Mouse (Mus musculus) heart, embryonic 16.5 days (tissue): ENCODE measurements at regions not wholly inside any gene's neighbourhood (a gene's known extent, or its start where the extent isn't known, plus 50 kb on each side); places are given as distances from the start of the nearest gene placed in this dataset.

Experiments
- ATAC-seq: fragments of 200-750 bp; cut with Nextera tagmentation; replicated peaks from 2 replicates; pipeline ENCODE4 v1.8.0; 2017; ENCODE audit warnings: moderate number of reproducible peaks; ENCODE audit not compliant: insufficient read depth, low FRiP score; ENCODE audit errors: extremely low read depth
- H3K27ac ChIP-seq: fragments of 300-500 bp; sonication (generic); 2 replicates; pipeline ENCODE4 v1.5.1; 2014; ENCODE audit warnings: mild to moderate bottlenecking, low read length, control low read depth, moderate library complexity
- H3K27me3 ChIP-seq: fragments of 300-500 bp; sonication (generic); 2 replicates; pipeline ENCODE4 v1.6.1; 2014; ENCODE audit warnings: low read length, mixed read lengths; ENCODE audit not compliant: control insufficient read depth, insufficient read depth
- H3K36me3 ChIP-seq: fragments of 300-500 bp; sonication (generic); 2 replicates; pipeline ENCODE4 v1.6.1; 2014; ENCODE audit not compliant: control insufficient read depth, insufficient read depth
- H3K4me1 ChIP-seq: fragments of 300-500 bp; sonication (generic); 2 replicates; pipeline ENCODE4 v1.6.1; 2014; ENCODE audit warnings: low read length, mixed read lengths; ENCODE audit not compliant: control insufficient read depth, insufficient read depth
- H3K4me2 ChIP-seq: fragments of 300-500 bp; sonication (generic); 2 replicates; pipeline ENCODE4 v1.6.1; 2014; ENCODE audit warnings: low read depth, mild to moderate bottlenecking, control low read depth, low read length
- H3K4me3 ChIP-seq: fragments of 300-500 bp; sonication (generic); 2 replicates; pipeline ENCODE4 v1.5.1; 2014; ENCODE audit warnings: mild to moderate bottlenecking, control low read depth, low read length
- H3K9ac ChIP-seq: fragments of 300-500 bp; sonication (generic); 2 replicates; pipeline ENCODE4 v1.6.1; 2014; ENCODE audit warnings: low read length, control low read depth
- H3K9me3 ChIP-seq: fragments of 300-500 bp; sonication (generic); replicated peaks from 2 replicates; pipeline ENCODE4 v1.6.1; 2016; ENCODE audit warnings: low read length; ENCODE audit not compliant: control insufficient read depth
- WGBS: fragments of 180-500 bp; shearing (Covaris S2); extraction: QIAGEN DNeasy Blood & Tissue Kit; methylation state at CpG from one replicate; pipeline ENCODE4 v1.1.7; 2014; 5-methylcytosine and 5-hydroxymethylcytosine counted together

DNA sequence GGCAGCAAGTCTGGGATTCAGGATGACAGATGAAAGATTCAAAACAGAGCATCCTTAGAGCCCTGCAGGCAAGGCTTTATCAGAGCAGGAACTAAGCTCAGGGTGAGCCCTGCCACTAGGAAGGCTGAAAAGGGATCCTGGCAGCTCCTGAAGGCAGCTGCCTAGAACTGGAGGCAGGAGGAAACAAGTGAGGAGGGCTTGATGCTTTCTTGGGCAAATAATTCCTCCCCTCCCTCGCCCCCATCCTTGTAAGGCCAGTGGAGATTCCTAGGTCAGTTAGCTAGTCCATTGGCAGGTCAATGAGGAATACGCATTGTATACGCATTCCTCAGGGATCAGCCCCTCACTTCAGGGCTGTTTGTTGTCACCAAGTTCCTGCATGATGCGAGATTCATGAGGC is 54.1 kb upstream of the March10 start:
- H3K4me1 ChIP-seq, result peaks cover 35% of the 10 kb centered on the region
- no peaks in the 10 kb centered on the region for H3K9me3 ChIP-seq
- H3K9ac ChIP-seq, result no peak overlapping the region
- WGBS, result 51% methylated on average over 4 of the region's 4 CpGs
- no peak overlapping the region for H3K4me2 ChIP-seq
- H3K4me3 ChIP-seq, result no peak overlapping the region
- no peaks in the 10 kb centered on the region for H3K36me3 ChIP-seq
- no peak overlapping the region for H3K27ac ChIP-seq
- no peak for ATAC-seq
- no peaks in the 10 kb centered on the region for H3K27me3 ChIP-seq

DNA sequence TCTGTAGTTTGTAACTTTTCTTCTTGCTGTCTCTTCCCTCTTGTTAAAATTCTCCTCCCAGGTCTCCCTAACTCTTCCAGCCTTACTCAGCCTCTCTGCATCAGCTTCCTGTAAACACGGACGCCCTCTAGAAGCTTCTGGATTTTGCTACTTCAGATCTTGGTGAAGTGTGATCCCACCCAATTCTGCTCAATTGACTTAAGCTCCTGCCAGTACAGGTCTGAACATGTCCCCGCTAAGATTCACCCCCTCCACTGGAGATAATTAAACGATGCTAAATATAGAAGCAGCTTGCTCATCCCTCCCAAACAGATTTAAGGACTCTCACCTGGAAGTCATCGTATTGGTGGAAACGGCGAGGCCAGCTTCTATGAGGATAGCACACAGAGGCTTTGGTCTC is 53.5 kb upstream of the March10 start:
- Histone ChIP-seq H3K4me1 (peaks cover 40% of the 10 kb centered on the region), H3K36me3 (no peaks in the 10 kb centered on the region), H3K4me3 (no peak overlapping the region), H3K4me2 (no peak overlapping the region), H3K27ac (no peak overlapping the region), H3K27me3 (no peaks in the 10 kb centered on the region), H3K9ac (no peak overlapping the region), H3K9me3 (no peaks in the 10 kb centered on the region)
- ATAC-seq, result no peak
- 39% methylated on average over 7 of the region's 7 CpGs for WGBS

DNA sequence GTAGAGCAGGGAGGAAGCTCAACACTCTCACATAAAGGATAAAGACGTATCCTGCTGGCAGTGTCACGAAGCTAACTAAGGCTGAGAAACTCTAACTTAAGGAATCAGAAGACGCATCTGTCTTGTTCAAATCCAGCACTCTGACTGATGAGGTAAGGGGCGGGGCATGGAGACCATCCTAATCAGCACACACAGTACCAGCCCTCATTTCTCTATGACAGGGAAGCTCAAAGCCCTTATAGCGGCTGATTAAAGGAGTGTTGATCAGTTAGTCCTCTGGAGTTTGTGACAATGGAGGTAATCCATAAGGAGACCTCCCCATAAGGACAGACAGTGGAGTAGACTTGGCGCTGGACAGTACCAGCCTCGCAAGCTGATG is 52.1 kb upstream of the March10 start:
- Histone ChIP-seq H3K27ac (no peak overlapping the region; the same call in 1 of the 2 replicates), H3K4me1 (peaks cover 47% of the 10 kb centered on the region)

DNA sequence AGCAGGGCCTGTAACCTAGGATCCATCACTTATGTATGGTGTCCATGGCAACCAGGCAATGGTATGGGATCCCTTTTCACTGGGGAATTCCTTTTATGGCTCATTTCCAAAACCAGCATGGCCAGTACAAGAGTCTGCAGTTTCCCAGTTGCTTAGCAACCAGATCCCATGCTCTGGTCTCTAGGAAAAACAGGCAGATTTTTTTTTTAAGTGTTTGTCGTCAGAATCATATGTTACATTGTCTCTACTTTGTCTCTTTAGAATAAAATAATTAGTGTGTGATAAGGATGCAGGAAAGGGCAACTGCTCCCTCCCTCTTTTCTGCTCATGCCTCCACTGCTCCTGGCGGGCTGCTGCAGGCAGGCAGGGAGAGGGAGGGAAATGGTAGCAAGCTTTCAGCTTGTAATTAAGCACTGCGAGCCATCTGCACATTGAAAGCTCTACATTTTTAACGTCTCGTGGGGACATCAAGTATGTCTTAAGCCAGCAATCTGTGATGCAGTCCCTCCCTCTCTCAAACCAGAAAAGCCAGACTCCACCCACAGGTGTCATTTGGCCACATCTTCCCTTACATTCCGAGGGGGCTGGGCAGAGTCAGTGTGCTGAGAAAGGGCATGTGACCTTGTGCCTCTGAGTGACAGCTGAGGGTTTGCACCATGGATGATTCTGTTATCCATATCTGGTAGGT is 51.6 kb upstream of the March10 start:
- no peak overlapping the region for H3K4me3 ChIP-seq
- no peaks in the 10 kb centered on the region for H3K36me3 ChIP-seq
- no peaks in the 10 kb centered on the region for H3K9me3 ChIP-seq
- H3K4me2 ChIP-seq, result peak overlapping the region; percentile 2
- no peak overlapping the region for H3K9ac ChIP-seq
- peaks cover 47% of the 10 kb centered on the region for H3K4me1 ChIP-seq
- WGBS, result 10% methylated on average over 5 of the region's 6 CpGs
- H3K27ac ChIP-seq, result peak overlapping the region; percentile 25; the same call in 1 of the 2 replicates
- no peaks in the 10 kb centered on the region for H3K27me3 ChIP-seq
- 0 out of 2 replicates have a peak, but pooled peaks have one; percentile 23 for ATAC-seq

More for the DNA sequence above, 52.1 kb upstream of the March10 start:
- peak overlapping the region; percentile 2; the same call in 1 of the 2 replicates for H3K4me2 ChIP-seq
- 65% methylated on average over 7 of the region's 7 CpGs for WGBS
- H3K9me3 ChIP-seq, result no peaks in the 10 kb centered on the region
- no peaks in the 10 kb centered on the region for H3K27me3 ChIP-seq
- no peak overlapping the region for H3K4me3 ChIP-seq
- ATAC-seq, result no peak
- H3K36me3 ChIP-seq, result no peaks in the 10 kb centered on the region
- no peak overlapping the region for H3K9ac ChIP-seq

DNA sequence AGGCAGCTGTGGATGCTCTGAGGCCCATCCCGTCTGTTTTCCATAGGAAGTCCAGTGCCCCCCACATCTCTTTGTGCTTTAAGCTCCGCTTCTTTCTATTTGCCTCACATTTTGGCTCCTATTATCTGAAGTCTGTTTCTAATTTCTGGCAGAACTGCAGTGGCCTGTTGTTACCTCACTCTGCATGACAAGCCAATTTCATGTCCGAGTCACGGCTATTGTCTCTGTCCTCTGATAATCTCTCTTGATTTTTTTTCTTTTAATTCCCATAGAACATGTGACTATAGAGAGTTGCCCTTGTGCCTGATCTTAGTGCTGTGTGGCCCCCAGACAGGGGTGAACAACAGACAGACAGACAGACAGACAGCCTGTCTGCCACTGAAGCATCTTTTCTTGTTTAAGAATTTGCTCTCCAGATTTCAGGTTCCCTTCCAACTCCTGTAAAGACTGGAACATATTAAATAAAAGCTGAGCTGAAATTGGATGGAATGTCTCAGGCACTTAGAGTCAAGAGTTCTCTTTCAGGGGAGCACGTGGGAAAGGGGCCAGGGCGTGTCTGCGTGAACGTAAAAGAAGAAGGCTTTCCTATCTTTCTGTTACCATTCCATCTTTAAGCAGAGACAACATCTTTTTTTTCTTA is 50.9 kb upstream of the March10 start:
- WGBS, result 46% methylated on average over 8 of the region's 8 CpGs
- Histone ChIP-seq H3K27ac (peak overlapping the region; percentile 43), H3K9me3 (no peaks in the 10 kb centered on the region), H3K4me2 (no peak overlapping the region), H3K4me3 (no peak overlapping the region), H3K27me3 (no peaks in the 10 kb centered on the region), H3K9ac (no peak overlapping the region), H3K4me1 (peaks cover 47% of the 10 kb centered on the region), H3K36me3 (no peaks in the 10 kb centered on the region)
- no peak for ATAC-seq
